Mouse (Mus musculus) splenic B cell, adult 2 months (primary cell): ENCODE results near the gene Ten1.

Source experiments
- DNase-seq: peaks from one replicate; pipeline ENCODE4 v3.0.0-alpha.2; 2011; ENCODE audit warnings: low read depth, low spot score
- H3K27me3 ChIP-seq: 2 replicates; pipeline ENCODE4 v1.6.1; 2012; ENCODE audit warnings: mild to moderate bottlenecking, low read length, moderate library complexity, mixed read lengths; ENCODE audit not compliant: control insufficient read depth, poor library complexity, insufficient read depth, severe bottlenecking
- H3K36me3 ChIP-seq: 2 replicates; pipeline ENCODE4 v1.6.1; 2012; ENCODE audit warnings: mild to moderate bottlenecking, low read length, moderate library complexity, mixed read lengths; ENCODE audit not compliant: control insufficient read depth, poor library complexity, insufficient read depth, severe bottlenecking

The Ten1 gene

GRCm38 (mm10) chr11:116198639-116199531 lies at the start of gene Ten1, which contains the start of gene Acox1:
Gene Ten1 (plus strand): TSS chr11:116198855.
Gene Acox1 (minus strand): TSS chr11:116199045.
- H3K36me3 ChIP-seq = no peaks in the 10 kb centered on the region
- no peaks in the 10 kb centered on the region for H3K27me3 ChIP-seq
- DNase-seq = peak; percentile 94

- H3K27me3 ChIP-seq = no peaks in the 10 kb centered on the region
- H3K36me3 ChIP-seq = no peaks in the 10 kb centered on the region
- DNase-seq = no peak
Measured at GRCm38 (mm10) chr11:116149341-116149740, 49.3 kb upstream of the Ten1 start.

- Histone ChIP-seq H3K27me3 (no peaks in the 10 kb centered on the region), H3K36me3 (no peaks in the 10 kb centered on the region)
- no peak for DNase-seq
Measured at GRCm38 (mm10) chr11:116150960-116151359, 47.7 kb upstream of the Ten1 start.

- no peaks in the 10 kb centered on the region for H3K27me3 ChIP-seq
- no peak for DNase-seq
- no peaks in the 10 kb centered on the region; the same call in 1 of the 2 replicates for H3K36me3 ChIP-seq
Measured at GRCm38 (mm10) chr11:116161312-116161711, 37.3 kb upstream of the Ten1 start.

- no peaks in the 10 kb centered on the region for H3K36me3 ChIP-seq
- no peak for DNase-seq
- no peaks in the 10 kb centered on the region for H3K27me3 ChIP-seq
Measured at GRCm38 (mm10) chr11:116162146-116162545, 36.5 kb upstream of the Ten1 start.

GRCm38 (mm10) chr11:116163002-116163401 lies 35.7 kb upstream of the Ten1 start:
- DNase-seq = no peak
- no peaks in the 10 kb centered on the region for H3K36me3 ChIP-seq
- H3K27me3 ChIP-seq = no peaks in the 10 kb centered on the region

- H3K36me3 ChIP-seq = no peaks in the 10 kb centered on the region
- H3K27me3 ChIP-seq = no peaks in the 10 kb centered on the region
- peak; percentile 8 for DNase-seq
Measured at GRCm38 (mm10) chr11:116167232-116167631, 31.4 kb upstream of the Ten1 start.

- peak; percentile 93 for DNase-seq
- no peaks in the 10 kb centered on the region for H3K27me3 ChIP-seq
- H3K36me3 ChIP-seq = no peaks in the 10 kb centered on the region
Measured at GRCm38 (mm10) chr11:116167884-116168439, 30.7 kb upstream of the Ten1 start, which contains the start of gene Fbf1. Gene Fbf1 (minus strand): TSS chr11:116168166.

- peaks cover under 1% of the 10 kb centered on the region; the same call in 1 of the 2 replicates for H3K36me3 ChIP-seq
- DNase-seq = no peak
Measured at GRCm38 (mm10) chr11:116169214-116169613, 29.4 kb upstream of the Ten1 start.

GRCm38 (mm10) chr11:116170003-116170800 lies 28.5 kb upstream of the Ten1 start:
- no peaks in the 10 kb centered on the region for H3K27me3 ChIP-seq
- DNase-seq = no peak
- peaks cover 6% of the 10 kb centered on the region; the same call in 1 of the 2 replicates for H3K36me3 ChIP-seq

More at GRCm38 (mm10) chr11:116169214-116169613, 29.4 kb upstream of the Ten1 start:
- H3K27me3 ChIP-seq = no peaks in the 10 kb centered on the region

- DNase-seq = no peak
- Histone ChIP-seq H3K36me3 (peaks cover 6% of the 10 kb centered on the region; the same call in 1 of the 2 replicates), H3K27me3 (no peaks in the 10 kb centered on the region)
Measured at GRCm38 (mm10) chr11:116171959-116172358, 26.7 kb upstream of the Ten1 start.

GRCm38 (mm10) chr11:116174775-116175448 lies 23.7 kb upstream of the Ten1 start:
- DNase-seq = no peak
- H3K36me3 ChIP-seq = peaks cover 10% of the 10 kb centered on the region
- H3K27me3 ChIP-seq = no peaks in the 10 kb centered on the region

- DNase-seq = no peak
- Histone ChIP-seq H3K27me3 (no peaks in the 10 kb centered on the region), H3K36me3 (peaks cover 10% of the 10 kb centered on the region)
Measured at GRCm38 (mm10) chr11:116176010-116176409, 22.6 kb upstream of the Ten1 start.

- Histone ChIP-seq H3K27me3 (no peaks in the 10 kb centered on the region), H3K36me3 (peaks cover 13% of the 10 kb centered on the region)
- no peak for DNase-seq
Measured at GRCm38 (mm10) chr11:116178411-116179121, 20.1 kb upstream of the Ten1 start.
